Mouse (Mus musculus) limb, embryonic 11.5 days (tissue): ENCODE measurements at regions not wholly inside any gene's neighbourhood (a gene's known extent, or its start where the extent isn't known, plus 50 kb on each side); places are given as distances from the start of the nearest gene placed in this dataset.
"Not testable (repeated sequence)": the region's sequence is repeated elsewhere in the genome, so short reads cannot be mapped to it uniquely, and the experiment has no call there.

ENCODE experiments used
- ATAC-seq: fragments of 200-750 bp; cut with Nextera tagmentation; 2 replicates; pipeline ENCODE4 v1.8.0; 2017; ENCODE audit warnings: low read depth; ENCODE audit not compliant: insufficient number of reproducible peaks, low FRiP score, low TSS enrichment
- DNase-seq: peaks from one replicate; pipeline ENCODE4 v3.0.0-alpha.2; 2015; ENCODE audit warnings: low spot score
- H3K27ac ChIP-seq: fragments of 300-500 bp; sonication (generic); replicated peaks from 2 replicates; pipeline ENCODE4 v1.5.1; 2014; ENCODE audit warnings: low read depth, mild to moderate bottlenecking, low read length
- H3K27me3 ChIP-seq: fragments of 300-500 bp; sonication (generic); 2 replicates; pipeline ENCODE4 v1.6.1; 2014; ENCODE audit warnings: mild to moderate bottlenecking, low read length, mixed read lengths; ENCODE audit not compliant: control insufficient read depth, insufficient read depth
- H3K36me3 ChIP-seq: fragments of 300-500 bp; sonication (generic); 2 replicates; pipeline ENCODE4 v1.6.1; 2014; ENCODE audit warnings: mild to moderate bottlenecking, low read length, moderate library complexity, mixed read lengths; ENCODE audit not compliant: control insufficient read depth, insufficient read depth
- H3K4me1 ChIP-seq: fragments of 300-500 bp; sonication (generic); 2 replicates; pipeline ENCODE4 v1.6.1; 2014; ENCODE audit warnings: low read length, mixed read lengths; ENCODE audit not compliant: control insufficient read depth, insufficient read depth
- H3K4me2 ChIP-seq: fragments of 300-500 bp; sonication (generic); 2 replicates; pipeline ENCODE4 v1.6.1; 2014; ENCODE audit warnings: low read depth, mild to moderate bottlenecking, moderate library complexity; ENCODE audit not compliant: severe bottlenecking
- H3K4me3 ChIP-seq: fragments of 300-500 bp; sonication (generic); 2 replicates; pipeline ENCODE4 v1.5.1; 2014; ENCODE audit warnings: low read depth, low read length
- H3K9ac ChIP-seq: fragments of 300-500 bp; sonication (generic); 2 replicates; pipeline ENCODE4 v1.6.1; 2014; ENCODE audit warnings: mild to moderate bottlenecking, low read length
- H3K9me3 ChIP-seq: fragments of 300-500 bp; sonication (generic); 2 replicates; pipeline ENCODE4 v1.6.1; 2016; ENCODE audit warnings: low read length; ENCODE audit not compliant: control insufficient read depth
- WGBS: fragments of 180-500 bp; shearing (Covaris S2); extraction: QIAGEN DNeasy Blood & Tissue Kit; methylation state at CpG from one replicate; pipeline ENCODE4 v1.1.7; 2014; 5-methylcytosine and 5-hydroxymethylcytosine counted together

DNA sequence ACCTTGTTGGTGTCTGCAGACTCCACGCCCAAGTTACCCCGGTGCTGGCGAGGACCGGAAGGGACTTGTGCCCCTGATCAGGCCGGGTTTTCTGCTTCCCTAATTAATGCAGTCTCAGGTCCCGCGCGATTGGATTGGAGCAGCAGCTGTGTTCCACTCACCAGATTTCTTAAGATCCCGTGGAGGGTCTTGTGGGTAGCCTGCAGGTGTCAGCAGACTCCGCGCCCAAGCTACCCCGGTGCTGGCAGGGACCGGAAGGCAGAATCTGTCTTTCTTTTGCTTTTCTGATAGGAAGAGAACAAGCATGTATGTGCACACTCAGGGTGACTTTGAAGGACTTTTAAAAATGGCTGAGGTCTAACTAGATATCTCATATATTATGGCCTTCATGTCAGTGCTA lies 147.7 kb upstream of the Cdk6 start:
- H3K36me3 ChIP-seq, H3K9ac ChIP-seq, H3K9me3 ChIP-seq, DNase-seq, ATAC-seq, H3K4me1 ChIP-seq, H3K4me3 ChIP-seq, H3K4me2 ChIP-seq, H3K27me3 ChIP-seq, H3K27ac ChIP-seq: not testable (repeated sequence)
- WGBS, result 90% methylated on average over 13 of the region's 13 CpGs

DNA sequence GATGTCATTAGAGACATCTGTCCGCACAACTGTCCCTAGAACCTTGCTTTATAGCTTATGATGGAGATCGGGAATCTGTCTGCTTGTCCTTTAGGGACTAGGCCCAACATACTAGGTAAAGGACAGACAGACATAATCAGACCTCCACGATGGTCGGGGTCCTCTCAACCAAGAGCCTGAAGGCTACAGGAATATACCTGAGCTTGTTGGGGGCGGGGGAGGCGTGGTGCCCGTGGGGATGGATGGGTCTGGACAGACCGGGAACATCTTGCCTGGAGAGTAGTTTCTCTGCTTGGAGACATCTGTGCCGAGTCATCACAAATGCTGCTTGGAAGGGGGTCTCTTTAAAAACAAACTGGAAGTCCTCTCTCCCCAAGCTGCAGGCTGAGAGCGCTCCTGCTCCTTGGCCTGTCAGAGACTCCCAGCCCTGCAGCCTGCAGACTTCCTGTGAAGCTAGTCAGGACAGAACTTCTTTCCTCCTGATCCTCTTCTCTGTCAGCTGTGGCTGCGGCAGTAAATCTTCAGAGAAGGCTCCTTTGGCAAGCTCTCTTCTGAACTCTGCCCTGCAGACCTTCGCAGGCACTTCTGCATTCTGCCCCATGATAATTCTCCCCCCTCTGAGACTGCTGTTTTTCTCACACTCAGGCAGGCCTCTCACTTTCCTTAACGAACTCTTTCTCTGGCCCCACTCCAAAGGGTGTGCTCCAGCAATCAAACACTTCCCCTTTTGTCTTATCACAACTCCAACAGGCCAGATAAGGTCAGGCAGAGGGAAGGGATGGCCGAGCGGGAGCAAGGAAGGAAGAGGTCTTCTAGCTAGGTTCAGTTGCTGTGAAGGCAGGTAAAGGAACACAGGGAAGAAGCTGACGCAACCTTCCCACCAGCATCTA lies 143.1 kb upstream of the Cdk6 start:
- WGBS, result 49% methylated on average over 16 of the region's 16 CpGs
- Histone ChIP-seq H3K27ac (no peak overlapping the region), H3K4me3 (no peak overlapping the region), H3K27me3 (no peaks in the 10 kb centered on the region), H3K4me1 (no peaks in the 10 kb centered on the region), H3K4me2 (no peak overlapping the region), H3K9ac (no peak overlapping the region), H3K36me3 (no peaks in the 10 kb centered on the region), H3K9me3 (no peaks in the 10 kb centered on the region)
- ATAC-seq (no peak), DNase-seq (no peak)

DNA sequence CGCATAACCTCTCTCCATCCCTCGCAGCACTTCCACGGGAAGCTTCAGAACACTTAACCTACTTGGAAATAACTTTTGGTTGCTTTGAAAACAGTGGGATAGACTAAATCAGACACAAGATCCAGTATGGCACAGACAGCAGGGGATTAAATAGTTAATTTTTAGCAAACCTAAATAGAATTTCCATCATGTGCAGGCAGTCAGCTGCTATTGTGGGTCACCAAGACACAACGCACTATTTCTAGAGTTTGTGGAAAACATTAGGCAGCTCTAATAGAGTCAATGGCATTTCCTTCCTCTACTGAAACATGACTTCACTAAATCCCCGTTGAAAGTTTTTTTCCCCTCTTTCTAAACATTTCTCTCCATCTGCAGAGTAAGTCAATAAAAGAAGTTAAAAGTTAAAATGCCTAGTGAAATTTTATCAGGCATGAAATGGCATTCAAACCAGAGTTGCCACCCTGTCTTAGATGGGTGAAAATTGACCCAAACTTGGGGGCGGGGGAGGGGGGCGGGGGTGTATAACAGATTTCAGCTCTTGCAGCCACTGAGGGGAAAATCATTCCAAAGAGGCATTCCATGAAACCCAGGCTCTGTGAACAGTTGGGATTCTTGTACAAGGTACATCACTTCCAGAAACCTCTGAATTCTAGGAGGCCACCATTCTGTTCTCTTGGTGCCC lies 142.3 kb upstream of the Cdk6 start:
- H3K4me2 ChIP-seq, H3K9ac ChIP-seq, H3K9me3 ChIP-seq, DNase-seq, H3K4me1 ChIP-seq, H3K36me3 ChIP-seq, H3K4me3 ChIP-seq, H3K27me3 ChIP-seq, H3K27ac ChIP-seq: not testable (repeated sequence)
- ATAC-seq, result 0 out of 2 replicates have a peak, but pooled peaks have one; percentile 39
- 63% methylated on average over 7 of the region's 7 CpGs for WGBS

DNA sequence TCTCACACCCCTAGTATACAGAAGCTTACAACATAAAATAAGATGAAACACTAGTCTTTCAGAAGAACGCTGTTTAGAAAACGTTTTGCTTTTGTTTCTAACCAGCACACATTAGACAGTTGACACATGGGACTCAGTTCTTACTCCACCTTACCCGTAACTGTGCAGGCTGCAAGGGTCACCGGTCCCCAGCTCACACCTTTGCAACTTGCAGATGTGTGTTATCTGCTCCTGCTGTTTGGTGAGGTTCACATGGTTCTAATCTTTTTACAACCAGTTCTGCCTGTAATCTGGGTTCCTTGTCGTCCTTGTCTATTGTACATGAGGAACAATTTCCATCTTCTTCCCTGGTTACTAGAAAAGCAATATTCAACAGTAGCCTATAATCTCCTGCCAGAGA lies 135.1 kb upstream of the Cdk6 start:
- H3K27ac ChIP-seq, ATAC-seq, H3K9ac ChIP-seq, H3K36me3 ChIP-seq, H3K27me3 ChIP-seq, H3K4me2 ChIP-seq, DNase-seq, H3K4me1 ChIP-seq, H3K9me3 ChIP-seq, H3K4me3 ChIP-seq: not testable (repeated sequence)
- 75% methylated on average over 5 of the region's 5 CpGs for WGBS

DNA sequence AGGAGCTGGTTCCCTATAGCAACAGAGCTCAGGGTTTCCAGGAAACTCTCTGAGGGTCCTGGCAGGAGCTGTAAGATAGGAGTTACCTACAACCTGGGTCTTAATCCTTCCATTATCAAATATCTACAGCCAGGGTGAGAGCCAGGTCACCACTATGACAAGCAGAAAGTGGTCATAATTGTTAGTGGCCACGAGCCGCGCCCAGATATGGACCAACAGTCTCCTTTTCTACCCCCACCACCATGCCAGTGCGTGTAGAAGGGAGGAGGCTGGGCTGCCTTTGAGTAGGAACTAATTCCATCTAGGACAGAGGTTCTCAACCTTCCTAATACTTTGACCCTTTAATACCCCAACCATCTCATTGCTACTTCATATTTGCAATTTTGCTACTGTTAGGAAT lies 133.0 kb upstream of the Cdk6 start:
- not testable (repeated sequence) for H3K9me3 ChIP-seq, H3K4me1 ChIP-seq, H3K27ac ChIP-seq, H3K4me2 ChIP-seq, DNase-seq, H3K27me3 ChIP-seq, H3K36me3 ChIP-seq, H3K4me3 ChIP-seq, ATAC-seq, H3K9ac ChIP-seq
- WGBS, result 77% methylated on average over 4 of the region's 4 CpGs

DNA sequence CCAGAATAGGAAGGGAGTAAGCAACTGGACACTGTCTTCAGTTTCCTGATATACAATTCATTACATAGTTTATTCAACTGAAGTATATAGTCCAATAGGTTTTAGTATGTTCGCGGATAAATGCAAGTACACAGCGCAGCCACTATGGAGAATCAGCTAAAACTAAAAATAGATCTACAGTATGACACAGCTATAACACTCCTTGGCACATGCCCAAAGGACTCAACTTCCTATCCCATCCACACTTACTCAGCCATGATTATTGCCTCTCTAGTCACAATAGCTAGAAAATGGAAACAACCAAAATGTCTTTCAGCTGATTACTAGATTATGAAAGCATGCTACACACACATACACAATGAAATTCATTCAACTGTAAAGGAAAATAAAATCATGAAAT lies 130.0 kb upstream of the Cdk6 start:
- Histone ChIP-seq H3K4me1 (no peaks in the 10 kb centered on the region), H3K27ac (no peak overlapping the region), H3K9ac (no peak overlapping the region), H3K4me3 (no peak overlapping the region), H3K4me2 (no peak overlapping the region), H3K9me3 (no peaks in the 10 kb centered on the region), H3K27me3 (no peaks in the 10 kb centered on the region), H3K36me3 (no peaks in the 10 kb centered on the region)
- no peak for DNase-seq
- ATAC-seq, result no peak
- 94% methylated on average over 3 of the region's 3 CpGs for WGBS

DNA sequence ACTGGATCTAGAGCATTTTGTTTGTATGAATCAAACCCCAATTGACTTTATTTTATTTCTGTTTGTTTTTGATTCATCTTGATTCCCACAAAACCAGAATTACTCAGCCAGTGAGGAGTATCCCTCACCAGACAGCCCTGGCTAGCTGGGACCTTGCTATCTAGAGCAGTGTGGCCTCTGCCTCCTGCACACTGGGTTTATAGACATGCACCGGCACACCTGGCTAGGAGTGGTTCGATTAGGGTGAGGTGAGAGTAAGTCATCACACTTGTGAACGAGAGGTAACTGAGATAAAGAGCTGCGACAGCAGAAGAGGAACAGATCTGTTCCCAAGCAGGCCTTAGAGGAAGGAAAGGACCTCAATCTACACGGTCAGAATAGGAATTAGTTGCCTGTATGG lies 125.2 kb upstream of the Cdk6 start:
- ATAC-seq (no peak), DNase-seq (no peak)
- no peak overlapping the region for H3K9ac ChIP-seq
- no peaks in the 10 kb centered on the region for H3K4me1 ChIP-seq
- no peak overlapping the region for H3K4me2 ChIP-seq
- H3K27ac ChIP-seq, result no peak overlapping the region
- no peak overlapping the region for H3K4me3 ChIP-seq
- no peaks in the 10 kb centered on the region for H3K36me3 ChIP-seq
- 88% methylated on average over 5 of the region's 5 CpGs for WGBS
- no peaks in the 10 kb centered on the region for H3K27me3 ChIP-seq
- no peaks in the 10 kb centered on the region for H3K9me3 ChIP-seq

DNA sequence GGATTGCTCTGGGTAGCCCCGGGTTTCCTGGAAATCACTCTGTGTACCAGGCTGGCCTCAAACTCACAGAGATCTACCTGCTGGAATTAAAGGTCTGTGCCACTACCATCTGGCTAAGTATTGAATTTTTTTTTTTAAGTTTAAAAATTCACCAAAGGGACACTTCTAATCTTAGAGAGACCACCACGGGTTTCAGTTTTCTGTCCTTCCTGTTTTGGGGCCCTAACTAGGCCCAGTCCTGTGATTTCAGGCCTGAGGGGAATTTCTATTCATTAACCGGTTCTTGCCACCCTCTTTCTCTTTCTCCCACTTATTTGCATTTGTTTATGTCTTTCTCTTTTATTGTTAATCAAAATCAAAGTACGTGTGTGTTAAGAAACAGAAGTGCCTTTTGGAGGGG lies 122.1 kb upstream of the Cdk6 start:
- DNase-seq, result no peak
- H3K36me3 ChIP-seq, result no peaks in the 10 kb centered on the region
- 36% methylated on average over 4 of the region's 4 CpGs for WGBS

More for the DNA sequence above, 122.1 kb upstream of the Cdk6 start:
- no peak overlapping the region for H3K27ac ChIP-seq
- H3K4me1 ChIP-seq, result no peaks in the 10 kb centered on the region
- H3K9me3 ChIP-seq, result no peaks in the 10 kb centered on the region
- H3K4me2 ChIP-seq, result no peak overlapping the region
- H3K9ac ChIP-seq, result no peak overlapping the region
- H3K27me3 ChIP-seq, result no peaks in the 10 kb centered on the region
- H3K4me3 ChIP-seq, result no peak overlapping the region
- ATAC-seq, result no peak
